Mouse (Mus musculus) bone marrow macrophage, adult 2 months (primary cell): ENCODE data around the gene Irf1.

ENCODE experiments used
- CTCF ChIP-seq: IDR thresholded peaks from 2 replicates; pipeline ENCODE4 v1.5.1; 2012; ENCODE audit warnings: low read depth, mild to moderate bottlenecking, low read length, moderate library complexity
- POLR2A ChIP-seq: IDR thresholded peaks from 2 replicates; pipeline ENCODE4 v1.6.1; 2012; ENCODE audit warnings: mild to moderate bottlenecking, low read depth, low read length, borderline replicate concordance

DNA sequence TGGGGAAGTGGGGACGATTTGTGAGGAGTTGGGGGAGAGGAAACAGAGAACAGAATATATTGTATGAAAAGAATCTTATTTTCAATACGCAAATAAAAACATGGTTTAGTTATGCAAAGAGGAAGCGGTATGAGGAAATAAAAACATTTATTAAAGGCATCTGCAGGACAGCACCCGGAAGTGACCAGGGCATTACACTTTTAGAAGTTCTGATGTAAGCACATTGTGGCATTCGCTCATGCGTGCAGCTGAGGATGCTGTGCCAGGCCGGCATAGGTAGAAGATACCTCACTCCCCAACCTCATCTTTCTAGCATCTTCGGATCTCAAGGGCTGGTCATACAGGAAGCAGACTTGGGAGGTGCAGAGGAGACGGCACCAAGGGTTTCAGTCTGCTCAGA lies 13.5 kb downstream of the Irf1 start:
- no peak for TF ChIP-seq CTCF
- TF ChIP-seq POLR2A: no peak
